Mouse (Mus musculus) erythroblast, embryonic 14.5 days (primary cell): Measurements from ENCODE around the gene Mospd2.

Experiments used
- GATA1 ChIP-seq: IDR thresholded peaks from 2 replicates; pipeline ENCODE4 v1.6.1; 2012; ENCODE audit warnings: low read length, inconsistent platforms, mixed read lengths
- TAL1 ChIP-seq: IDR thresholded peaks from 3 replicates; pipeline ENCODE4 v1.6.1; 2012; ENCODE audit warnings: low read length, inconsistent platforms, mixed read lengths

DNA sequence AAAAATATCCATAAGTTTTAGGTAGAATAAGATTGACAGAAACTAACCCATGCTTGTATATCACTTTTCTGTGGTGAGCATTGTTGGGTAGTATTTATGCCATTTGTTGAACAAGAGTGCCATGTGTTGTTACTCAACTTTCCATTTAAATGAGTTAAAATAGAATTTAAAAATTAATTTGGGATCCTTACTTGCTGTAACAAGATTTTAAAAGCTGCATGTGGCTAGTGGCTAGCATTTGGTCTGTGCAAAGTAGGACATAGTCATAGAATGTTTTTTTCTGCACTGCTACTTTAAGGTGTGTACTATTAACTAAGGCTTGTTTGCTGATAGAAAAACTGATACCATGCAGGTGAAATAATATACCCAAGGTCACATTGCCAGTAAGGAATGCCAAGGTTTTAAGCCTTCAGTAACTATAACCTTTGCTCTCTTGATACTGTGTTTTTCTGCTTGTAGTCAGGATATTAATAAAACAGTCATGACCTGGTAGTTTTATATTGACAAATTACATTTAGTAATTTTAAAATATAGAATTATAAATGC, 24.7 kb upstream of the Mospd2 start, which contains the start of gene Gm17604:
- TF ChIP-seq TAL1 (no peak), GATA1 (no peak)
